Mouse (Mus musculus): ENCODE measurements around the gene Drc3.
A peak's percentile ranks its signal among the peaks of the same experiment; 100 is the strongest.
"Not testable (repeated sequence)": the region's sequence is repeated elsewhere in the genome, so short reads cannot be mapped to it uniquely, and the experiment has no call there.

Drc3 gene

DNA sequence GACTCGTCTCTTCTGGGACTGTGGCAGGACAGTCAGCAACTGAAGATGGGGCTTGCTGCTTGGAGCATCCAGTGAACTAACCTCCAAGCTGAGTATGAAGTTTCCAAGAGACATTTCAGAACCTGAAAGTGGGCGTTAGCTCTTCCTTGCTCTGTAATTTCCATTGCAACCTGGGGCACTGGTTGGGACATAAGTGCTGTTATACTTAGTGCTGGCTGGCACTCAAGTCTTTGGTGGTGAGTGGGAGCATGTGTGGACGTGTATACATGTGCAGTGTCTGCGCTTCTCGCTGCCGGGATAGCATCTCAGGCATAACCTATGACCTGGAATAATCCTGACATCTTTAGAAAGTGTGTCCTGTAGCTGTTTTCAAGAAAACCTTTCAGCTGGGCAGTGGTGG is 38.2 kb downstream of the Drc3 start:
- no peak for DNase-seq (ENCODE audit: low read depth, low spot score)

GRCm38 (mm10) chr11:60396546-60396945 is 43.4 kb downstream of the Drc3 start:
- no peak for DNase-seq (ENCODE audit: low read depth, low spot score)

- DNase-seq (ENCODE audit: low read depth, low spot score) = no peak
These were observed 44.0 kb downstream of the Drc3 start for GRCm38 (mm10) chr11:60397172-60397571.

DNA sequence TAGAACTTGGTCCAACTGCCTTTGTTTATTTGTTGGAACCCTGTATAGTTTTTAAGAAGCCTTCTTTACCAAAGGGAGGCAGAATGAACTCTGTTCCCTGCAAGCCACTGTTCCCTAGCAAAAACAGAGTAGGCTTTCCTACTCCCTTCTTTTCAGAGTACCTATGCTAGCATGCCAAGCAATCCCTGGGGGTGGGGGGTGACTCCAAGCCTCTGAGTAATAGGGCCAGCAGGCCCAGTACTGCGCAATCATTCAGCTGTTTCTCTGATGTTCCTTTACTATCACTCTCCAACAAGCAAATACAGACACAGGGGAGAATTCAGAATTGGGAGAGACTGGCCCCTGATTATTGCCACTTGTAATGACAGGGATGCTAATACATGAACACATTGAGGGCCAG is 53.5 kb downstream of the Drc3 start:
- DNase-seq (ENCODE audit: low read depth, low spot score) = no peak

DNA sequence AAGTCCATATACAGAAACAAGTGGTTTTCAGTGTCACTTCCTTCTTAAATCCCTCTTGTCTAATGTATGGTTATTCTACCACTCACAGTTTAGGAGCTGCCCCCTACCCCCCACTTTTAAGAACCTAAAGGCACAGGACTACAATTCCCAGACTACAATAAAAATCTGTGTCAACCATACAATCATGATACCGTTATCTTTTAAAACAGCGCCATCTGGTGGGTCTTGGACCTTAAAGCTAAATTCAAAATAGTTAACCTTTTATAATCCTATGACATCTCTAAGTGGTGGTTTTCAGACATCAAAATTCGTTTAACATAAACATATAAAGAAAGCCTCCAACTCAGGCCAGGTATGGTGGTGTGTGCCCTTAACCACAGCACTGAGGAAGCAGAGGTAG is 59.0 kb downstream of the Drc3 start:
- DNase-seq (ENCODE audit: low read depth, low spot score) = peak; percentile 84

- no peak for DNase-seq (ENCODE audit: low read depth, low spot score)
These were observed 59.8 kb downstream of the Drc3 start for GRCm38 (mm10) chr11:60412921-60413320.

DNA sequence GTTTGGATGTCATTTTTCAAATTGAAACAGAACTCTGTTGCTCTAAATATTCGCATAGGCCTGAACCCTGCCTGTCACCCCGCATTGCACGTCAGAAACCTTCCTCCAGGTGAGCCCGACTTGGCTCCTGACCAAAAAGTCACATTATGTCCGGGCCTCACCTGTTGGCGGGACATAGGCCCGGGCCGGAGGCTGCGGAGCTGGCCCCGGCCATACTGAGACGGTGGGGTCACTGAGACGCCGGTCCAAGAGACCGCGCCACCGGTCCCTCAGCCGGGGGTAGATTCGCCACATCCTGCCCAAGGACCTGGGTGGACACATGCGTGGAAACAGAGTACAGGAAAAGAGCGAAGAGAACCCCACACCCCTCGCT is 63.4 kb downstream of the Drc3 start:
- no peak for DNase-seq (ENCODE audit: low read depth, low spot score)

DNA sequence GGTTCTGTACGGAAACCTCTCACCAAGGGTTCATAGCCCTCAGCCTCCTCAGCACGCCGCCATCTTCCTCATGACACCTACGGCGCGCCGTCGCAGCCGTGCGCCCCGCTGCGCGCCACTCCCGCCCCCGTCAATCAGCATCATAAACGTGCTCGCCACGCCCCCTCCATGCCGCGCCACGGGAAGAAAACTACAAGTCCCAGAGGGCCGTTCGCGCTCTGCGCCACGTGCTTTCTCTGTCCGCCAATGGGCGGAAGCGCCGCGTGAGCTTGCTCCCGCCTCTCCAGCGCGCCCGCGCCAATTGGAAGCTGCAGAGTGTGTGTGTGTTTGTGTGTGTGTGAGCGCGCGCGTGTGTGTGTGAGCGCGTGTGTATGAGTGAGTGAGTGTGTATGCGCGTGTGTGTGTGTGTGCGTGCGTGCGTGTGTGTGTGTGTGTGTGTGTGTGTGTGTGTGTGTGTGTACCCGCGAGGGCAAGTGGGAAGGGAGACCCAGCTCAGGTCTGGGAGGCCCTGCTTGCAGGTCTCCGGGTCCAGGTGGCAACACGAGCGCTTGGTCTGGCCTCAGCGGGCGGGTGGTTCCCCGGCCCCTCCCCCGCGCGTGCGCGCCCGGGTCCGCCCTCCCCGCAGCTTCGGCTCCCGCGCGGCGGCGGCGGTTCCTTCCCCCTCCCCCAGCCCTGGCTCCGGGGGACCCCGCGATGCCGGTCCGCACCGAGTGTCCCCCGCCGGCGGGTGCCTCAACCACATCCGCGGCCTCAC is 64.0 kb downstream of the Drc3 start, which contains the start of gene Gid4:
TSS of gene Gid4 (plus strand) at position 183 of the 754 bp plus-strand sequence.
- peak; percentile 100 for DNase-seq (ENCODE audit: low read depth, low spot score)

DNA sequence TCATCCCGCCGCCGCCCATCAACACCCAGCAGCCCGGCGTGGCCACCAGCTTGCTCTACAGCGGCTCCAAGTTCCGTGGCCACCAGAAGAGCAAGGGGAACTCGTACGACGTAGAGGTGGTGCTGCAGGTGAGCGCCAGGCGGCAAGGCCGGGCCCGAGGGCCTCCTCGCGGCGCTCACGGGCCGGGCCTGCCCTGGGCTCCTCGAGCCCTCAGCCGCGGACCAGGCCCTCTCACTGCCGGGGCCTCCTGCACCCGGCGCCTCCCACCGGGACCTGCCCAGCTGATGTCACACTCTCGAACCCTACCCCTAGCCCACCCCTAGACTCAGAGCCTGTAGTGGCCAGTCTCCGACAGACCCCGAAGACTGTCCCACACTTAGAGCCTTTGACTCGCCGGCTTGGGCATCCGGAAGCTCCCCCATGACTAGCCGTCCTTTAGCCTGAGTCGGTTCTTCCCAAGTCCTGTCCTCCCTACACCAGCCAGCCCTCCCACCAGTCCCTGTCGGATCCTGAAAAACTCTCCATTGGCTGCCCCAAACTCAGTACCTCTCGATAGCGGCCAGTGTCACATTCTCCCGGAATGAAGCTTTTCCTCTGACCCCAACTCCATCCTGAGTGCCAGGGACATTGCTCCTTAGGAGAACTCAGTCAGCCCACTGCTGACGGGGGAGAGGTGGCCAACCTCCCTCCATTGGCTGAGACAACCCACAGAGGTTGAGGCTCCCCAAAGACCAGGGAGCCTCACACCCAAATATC is 64.8 kb downstream of the Drc3 start, which contains the start of gene Atpaf2:
TSS of gene Atpaf2 (minus strand) at position 741 of the 756 bp plus-strand sequence.
- no peak for DNase-seq (ENCODE audit: low read depth, low spot score)

- peak; percentile 48 for DNase-seq (ENCODE audit: low read depth, low spot score)
These were observed 65.3 kb downstream of the Drc3 start for GRCm38 (mm10) chr11:60418473-60418803.

DNA sequence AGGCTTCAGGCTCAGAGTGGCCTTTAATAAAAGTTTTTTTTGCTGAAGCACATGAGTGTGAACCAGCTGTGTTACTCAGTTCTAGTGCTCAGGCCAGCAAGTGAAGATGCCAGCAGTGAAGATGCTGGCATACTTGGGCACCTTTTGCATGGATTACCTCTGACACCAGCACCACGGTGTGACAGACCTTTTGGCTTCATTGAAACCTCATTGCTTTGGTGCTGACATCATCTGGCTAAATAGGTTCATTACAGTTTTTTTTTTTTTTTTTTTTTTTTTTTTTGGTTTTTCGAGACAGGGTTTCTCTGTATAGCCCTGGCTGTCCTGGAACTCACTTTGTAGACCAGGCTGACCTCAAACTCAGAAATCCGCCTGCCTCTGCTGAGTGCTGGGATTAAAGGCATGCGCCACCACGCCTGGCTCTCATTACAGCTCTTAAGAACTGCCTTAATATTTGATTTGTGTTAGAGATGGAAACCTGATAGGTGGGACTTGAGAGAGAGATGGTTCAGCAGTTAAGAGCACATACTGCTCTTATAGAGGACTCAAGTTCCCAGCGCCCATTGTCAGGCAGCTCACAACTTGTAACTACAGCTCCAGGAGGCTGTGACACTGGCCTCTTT is 69.0 kb downstream of the Drc3 start:
- peak; percentile 64 for DNase-seq (ENCODE audit: low read depth, low spot score)

- DNase-seq (ENCODE audit: low read depth, low spot score) = no peak
These were observed 69.9 kb downstream of the Drc3 start for GRCm38 (mm10) chr11:60423006-60423405.

DNA sequence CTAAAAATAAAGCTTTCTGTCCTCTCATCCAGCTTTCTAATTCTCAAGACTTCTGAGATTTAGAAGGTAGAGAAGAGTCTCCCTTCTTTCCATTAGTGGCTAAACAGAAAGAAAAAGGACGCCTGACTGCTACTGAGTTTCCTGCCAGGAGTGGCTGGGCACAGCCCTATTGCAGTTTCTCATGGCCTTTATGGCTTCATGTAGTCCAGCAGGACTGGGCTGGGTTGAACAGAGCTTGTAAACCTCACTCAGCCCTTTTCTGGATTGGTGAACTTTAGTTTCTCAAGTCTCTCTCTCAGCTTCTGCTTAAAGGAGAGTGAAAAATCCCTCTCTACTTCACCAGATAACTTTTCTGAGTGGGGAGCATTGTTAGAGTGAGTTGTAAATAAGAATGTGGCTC is 73.3 kb downstream of the Drc3 start:
- DNase-seq (ENCODE audit: low read depth, low spot score) = no peak

DNA sequence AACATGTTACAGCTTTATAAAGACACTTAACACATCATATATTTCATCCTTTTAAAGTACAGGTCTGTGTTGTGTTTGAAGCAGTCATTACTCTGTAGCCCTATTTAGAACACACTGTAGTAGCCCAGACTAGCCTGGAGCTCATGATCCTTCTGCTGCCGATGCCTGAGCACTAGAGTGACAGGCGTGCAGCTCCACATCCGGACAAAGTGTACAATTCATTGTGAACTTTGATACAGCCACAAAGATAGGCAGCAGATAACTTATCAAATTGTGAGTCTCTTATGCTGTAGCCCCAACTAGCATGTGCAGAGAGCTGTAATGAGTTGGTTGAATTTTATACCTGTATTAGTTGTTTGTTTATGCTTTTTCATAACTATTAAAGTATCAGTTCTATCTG is 74.5 kb downstream of the Drc3 start:
- no peak for DNase-seq (ENCODE audit: low read depth, low spot score)

- DNase-seq (ENCODE audit: low read depth, low spot score) = no peak
These were observed 80.4 kb downstream of the Drc3 start for GRCm38 (mm10) chr11:60433501-60433900.

- no peak for DNase-seq (ENCODE audit: low read depth, low spot score)
These were observed 82.0 kb downstream of the Drc3 start for GRCm38 (mm10) chr11:60435133-60435532.

DNA sequence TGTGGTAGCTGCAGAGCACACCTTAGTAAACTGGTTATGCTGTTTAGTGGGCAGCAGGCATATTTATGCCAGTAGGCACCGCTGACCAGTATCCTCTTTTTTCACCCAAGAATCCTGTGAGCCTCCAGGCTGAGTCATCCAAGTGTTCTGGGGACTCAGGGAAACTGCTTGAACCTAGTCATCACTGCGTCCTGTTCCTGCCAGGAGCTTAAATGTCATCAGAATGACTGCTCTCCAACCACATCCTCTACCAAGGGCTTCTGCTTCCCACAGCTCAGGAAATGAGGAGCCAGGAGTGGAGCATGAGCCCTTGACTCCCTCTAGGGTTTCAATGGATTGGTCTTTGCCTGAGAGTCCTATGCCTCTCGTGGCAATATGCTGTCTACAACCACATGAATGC is 83.5 kb downstream of the Drc3 start:
- DNase-seq (ENCODE audit: low read depth, low spot score) = no peak

DNA sequence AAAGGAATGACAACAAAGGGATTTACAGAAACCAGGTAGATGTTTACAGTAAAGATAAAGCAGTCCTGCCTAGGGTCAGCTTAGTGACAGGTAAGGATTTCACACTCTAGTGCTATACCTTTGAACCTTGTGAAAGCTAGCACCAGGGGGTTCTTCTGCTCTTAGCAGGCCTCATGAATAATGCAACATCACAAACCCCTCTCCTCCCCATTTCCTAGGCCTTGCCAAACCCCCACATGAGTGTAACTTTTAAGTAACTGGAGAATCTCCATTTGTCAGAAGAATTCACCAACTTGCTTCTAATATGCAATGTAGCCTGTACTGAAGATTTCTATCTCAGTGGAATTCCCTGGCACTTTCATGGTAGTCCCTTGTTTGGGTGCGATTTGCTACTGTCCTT is 86.5 kb downstream of the Drc3 start:
- not testable (repeated sequence) for DNase-seq (ENCODE audit: low read depth, low spot score)

DNA sequence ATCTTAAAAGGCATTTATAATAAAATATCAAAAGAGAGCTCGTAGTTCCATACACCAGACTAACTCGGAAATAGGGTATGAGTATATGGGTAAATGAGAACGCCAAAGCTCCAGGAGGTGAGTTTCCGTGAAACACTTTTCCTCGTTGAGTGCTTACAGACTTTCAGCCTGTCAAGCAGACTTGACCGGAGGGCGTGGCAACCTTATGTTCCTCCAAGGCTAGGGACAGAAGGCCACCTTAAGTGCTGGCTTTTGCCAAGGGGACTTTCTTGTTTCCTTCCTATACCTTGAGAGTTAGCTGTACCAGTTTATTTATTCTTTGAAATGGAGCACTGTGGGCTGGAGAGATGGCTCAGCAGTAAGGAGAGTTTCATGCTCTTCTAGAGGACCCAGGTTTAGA is 87.0 kb downstream of the Drc3 start:
- no peak for DNase-seq (ENCODE audit: low read depth, low spot score)

DNA sequence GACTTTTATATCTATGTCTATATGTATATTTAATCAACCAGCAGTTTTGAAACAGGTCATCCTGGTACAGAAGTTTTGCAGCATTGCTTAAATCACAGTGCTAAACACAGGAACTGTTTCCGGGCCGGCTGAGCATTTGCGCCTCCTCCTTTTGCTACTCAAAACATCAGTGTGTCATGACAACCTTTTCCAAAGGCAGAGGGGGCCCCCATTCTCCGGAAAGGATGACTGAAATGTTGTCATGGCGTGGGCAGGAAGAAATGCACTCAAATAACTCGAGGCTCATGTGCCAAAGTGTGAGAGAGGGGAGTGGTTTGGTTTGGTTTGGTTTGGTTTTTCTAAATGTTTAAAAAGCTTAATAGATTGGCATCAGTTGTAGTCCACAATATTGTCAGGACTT is 89.8 kb downstream of the Drc3 start:
- no peak for DNase-seq (ENCODE audit: low read depth, low spot score)
